Mouse (Mus musculus) layer of hippocampus, postnatal 14 days (tissue): ENCODE data around the gene Shisa5. TPM values are rescaled to one million over a fixed set of nuclear protein-coding genes. Genes with fewer than 3 reads are reported as not detected.

ENCODE experiments used
- DNase-seq, 2 experiments: peaks; one replicate each; pipeline ENCODE4 v3.0.0; 2021 to 2022; ENCODE audit warnings: low spot score in 2 of 2, mixed read lengths in 1 of 2
- total RNA-seq, 2 experiments: library from RNA; stranded (reverse); gene quantifications; 2 replicates each; pipeline ENCODE4 v1.2.3; 2021

The Shisa5 gene
- total RNA-seq, 2 experiments from 2014 or later: 42.5 to 49.9 TPM

DNA sequence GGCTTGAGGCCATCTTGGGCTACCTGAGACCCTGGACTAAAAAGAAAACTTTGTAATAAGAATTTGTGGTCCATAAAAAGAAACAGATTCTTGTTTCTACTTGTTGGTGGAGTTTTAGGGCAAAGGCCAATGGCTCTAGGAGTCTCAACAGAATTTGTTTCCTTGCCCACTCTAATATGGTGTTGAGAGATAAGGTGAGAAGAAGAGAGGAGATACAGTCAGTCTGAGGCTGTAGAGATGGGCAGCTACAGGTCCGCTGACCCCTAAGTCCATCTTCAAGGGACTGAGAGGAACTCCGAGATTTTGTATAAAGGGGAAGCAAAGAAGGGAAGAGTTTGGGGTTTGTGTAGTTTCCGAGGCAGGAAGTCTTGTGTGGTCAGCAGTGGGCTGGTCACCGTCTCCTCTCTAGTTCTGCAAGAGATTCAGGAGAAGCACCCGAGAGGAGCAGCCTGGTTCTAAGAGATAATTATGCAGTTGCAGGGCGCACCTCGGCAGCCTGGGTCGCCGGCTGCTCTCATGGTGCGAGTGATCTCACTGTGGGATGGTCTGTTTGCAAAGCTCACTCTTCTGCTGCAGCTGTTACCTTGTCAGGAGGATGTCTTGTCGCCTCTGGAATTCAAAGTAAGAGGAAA is 21.3 kb upstream of the Shisa5 start:
- no peak for DNase-seq

- no peak for DNase-seq
Observed at GRCm38 (mm10) chr9:109021428-109021827, 16.9 kb upstream of the Shisa5 start.

DNA sequence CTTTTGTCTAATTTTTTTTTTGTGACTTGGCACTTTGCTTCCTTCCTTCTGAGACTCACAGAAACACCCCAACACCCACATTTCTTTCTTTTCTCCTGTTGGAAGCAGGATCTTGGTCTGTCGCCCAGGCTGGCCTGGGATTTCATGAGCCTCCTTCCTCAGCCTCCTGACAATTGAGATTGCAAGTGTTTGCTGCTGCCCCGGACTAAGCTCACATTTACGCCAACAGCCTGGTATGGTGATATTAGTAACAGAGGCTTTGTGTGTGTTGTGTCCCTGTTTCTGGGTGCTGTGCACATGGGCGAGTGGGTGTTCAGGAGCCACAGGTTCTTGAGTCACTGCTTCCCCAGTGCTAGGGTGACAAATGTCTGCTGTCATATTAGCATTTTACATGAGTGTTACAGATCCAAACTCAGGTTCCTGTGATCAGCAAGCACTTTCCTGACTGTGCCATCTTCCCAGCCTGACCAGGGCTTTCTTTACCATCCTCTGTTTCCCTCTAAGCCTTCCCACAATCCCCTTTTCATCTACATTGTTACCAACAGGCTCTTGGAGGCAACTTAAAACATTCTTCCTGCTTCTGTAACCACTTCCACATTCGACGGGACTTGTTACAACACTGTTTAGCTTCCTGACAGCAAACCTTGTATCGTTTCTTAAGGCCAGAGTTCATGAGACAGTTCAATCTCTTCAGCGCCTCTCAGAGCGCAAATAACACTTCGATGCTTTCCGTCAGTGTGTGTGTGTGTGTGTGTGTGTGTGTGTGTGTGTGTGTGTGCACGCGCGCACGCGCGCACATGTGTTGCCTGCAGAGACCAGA is 15.3 kb upstream of the Shisa5 start:
- peak in 1 of 2 experiments; percentile 23 for DNase-seq

DNA sequence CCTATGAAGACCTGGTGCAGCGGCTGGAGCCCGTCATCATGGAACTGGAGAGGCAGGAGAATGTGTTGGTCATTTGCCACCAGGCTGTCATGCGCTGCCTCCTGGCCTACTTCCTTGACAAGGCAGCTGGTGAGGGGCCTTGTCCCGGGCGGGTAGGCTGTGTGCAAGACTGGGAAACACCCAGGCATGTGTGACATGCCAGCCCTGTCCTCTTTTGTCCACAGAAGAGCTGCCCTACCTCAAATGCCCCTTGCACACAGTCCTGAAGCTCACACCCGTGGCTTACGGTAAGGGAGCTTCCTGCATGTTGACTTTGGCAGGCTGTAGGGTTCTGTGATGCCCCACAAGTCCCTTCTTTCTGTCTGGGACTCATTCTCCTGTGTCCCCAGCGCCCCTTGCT is 10.8 kb upstream of the Shisa5 start:
- no peak for DNase-seq

DNA sequence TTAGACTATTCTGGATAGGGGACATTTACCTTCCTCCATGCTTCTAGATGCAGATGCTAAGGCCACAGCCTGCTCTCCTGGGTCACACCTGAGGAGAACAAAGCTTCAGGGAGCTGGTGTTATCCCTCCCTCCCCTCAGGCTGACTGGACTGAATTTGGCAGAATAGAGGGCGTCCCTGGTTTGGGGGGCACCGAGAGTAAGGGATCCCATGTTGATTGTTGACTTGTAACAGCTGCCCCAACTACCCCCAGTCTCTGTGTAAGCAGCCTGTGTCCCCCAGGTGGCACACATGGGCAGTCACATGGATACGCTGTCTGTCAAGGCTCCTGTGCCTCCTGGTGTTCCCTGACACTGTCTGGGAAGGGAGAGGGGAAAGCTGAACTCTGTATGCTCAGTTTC is 9.9 kb upstream of the Shisa5 start:
- no peak for DNase-seq

GRCm38 (mm10) chr9:109028919-109029318 is 9.4 kb upstream of the Shisa5 start:
- no peak for DNase-seq

GRCm38 (mm10) chr9:109030312-109030711 is 8.1 kb upstream of the Shisa5 start:
- DNase-seq: no peak

GRCm38 (mm10) chr9:109031001-109031400 is 7.4 kb upstream of the Shisa5 start:
- DNase-seq: no peak

DNA sequence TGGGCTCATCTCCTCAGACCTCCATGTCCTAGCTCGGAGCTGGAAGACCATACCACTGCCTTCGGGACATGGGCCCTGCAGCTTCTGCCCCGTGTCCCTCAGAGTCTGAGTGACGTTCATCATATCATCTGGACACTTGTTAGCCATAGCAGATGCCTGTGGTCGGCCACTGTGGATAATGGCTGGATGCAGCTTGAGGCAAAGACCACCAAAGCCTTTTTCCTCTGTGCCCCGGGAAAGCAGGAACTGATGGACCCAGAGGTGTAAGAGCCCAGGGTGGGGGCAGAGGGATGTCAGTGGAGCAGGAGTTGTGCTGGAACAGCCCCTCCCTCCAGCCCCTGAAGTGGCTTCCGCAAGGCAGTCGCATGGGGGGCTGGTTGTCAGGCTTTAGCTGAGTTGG is 6.7 kb upstream of the Shisa5 start:
- DNase-seq: no peak

DNA sequence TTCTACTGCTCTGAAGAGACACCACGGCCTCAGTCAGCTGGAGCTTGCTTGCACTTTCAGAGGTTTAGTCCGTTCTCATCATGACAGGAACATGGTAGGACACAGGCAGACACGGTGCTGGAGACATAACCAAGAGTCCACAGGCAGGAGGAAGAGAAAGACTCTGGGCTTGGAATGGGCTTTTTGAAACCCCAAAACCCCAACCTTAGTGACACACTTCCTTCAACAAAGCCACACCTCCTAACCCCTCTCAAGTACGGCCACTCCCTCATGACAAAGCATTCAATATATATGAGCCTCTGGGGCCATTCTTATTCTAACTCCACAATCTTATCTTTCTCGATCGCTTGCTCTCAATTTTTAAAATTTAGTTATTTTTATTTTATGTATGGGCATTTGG is 5.9 kb upstream of the Shisa5 start:
- DNase-seq: no peak

- DNase-seq: no peak
Observed at GRCm38 (mm10) chr9:109038901-109039364, 568 bp downstream of the Shisa5 start.

DNA sequence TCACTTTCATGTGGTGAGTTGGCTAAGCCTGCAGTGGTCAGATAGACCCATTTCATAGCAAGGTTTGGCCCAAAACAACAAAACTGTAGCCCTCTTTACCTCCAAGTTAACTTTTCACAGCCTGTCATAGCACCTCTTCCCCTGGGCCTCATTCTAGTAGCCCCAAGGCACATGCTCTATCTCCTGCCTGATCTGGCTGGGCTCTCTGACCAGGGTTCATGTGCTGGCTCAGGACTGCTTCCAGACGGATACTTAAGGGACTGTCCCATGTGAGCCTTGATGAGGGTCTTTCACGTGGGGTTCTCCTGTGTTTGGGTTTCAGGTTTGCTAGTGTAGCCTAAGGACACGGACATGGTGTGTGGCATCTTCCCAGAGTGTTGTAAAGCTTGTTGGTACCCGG is 1.3 kb downstream of the Shisa5 start:
- DNase-seq: no peak

DNA sequence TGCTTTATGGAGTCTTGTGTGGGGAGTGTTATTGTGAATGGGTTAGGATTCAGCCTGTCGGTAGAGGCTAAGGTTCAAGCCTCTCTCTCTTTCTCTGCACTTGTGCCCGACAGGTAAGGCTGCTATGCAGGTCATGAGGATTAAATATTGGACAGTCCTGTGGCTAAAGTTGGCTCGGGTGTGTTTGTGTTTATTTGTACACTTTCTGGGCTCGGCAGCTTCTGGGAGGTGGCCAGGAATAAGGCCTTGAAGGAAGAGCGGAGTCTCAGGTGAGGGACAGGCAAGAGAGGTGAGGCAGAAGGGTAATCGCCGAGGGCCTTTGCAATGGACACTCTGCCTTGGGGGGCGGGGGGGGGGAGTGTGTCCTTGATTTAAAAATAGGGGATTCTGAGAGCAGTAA is 1.9 kb downstream of the Shisa5 start:
- no peak for DNase-seq

DNA sequence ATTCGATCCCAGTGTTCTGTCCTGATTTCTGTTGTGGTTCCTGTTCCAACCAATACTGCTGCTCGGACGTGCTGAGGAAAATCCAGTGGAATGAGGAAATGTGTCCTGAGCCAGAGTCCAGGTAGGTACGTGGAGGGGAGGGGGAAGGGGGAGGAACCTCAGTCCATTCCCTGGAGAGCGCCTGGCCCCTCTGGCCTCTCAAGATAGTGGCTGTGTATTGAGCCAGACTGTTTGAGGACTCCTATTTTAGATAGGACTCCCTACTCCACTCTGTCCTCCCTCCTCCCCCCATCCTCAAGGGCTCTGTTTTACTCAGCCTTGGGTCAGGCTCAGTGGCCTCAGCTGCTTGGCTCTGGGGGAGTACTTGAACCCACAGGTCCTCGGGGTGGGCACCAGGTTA is 2.5 kb downstream of the Shisa5 start:
- no peak for DNase-seq

GRCm38 (mm10) chr9:109041351-109041750 is 3.0 kb downstream of the Shisa5 start:
- DNase-seq: no peak

GRCm38 (mm10) chr9:109046306-109046705 is 7.9 kb downstream of the Shisa5 start:
- DNase-seq: peak in 1 of 2 experiments; percentile 34

GRCm38 (mm10) chr9:109049316-109049715 is 11.0 kb downstream of the Shisa5 start:
- DNase-seq: no peak

DNA sequence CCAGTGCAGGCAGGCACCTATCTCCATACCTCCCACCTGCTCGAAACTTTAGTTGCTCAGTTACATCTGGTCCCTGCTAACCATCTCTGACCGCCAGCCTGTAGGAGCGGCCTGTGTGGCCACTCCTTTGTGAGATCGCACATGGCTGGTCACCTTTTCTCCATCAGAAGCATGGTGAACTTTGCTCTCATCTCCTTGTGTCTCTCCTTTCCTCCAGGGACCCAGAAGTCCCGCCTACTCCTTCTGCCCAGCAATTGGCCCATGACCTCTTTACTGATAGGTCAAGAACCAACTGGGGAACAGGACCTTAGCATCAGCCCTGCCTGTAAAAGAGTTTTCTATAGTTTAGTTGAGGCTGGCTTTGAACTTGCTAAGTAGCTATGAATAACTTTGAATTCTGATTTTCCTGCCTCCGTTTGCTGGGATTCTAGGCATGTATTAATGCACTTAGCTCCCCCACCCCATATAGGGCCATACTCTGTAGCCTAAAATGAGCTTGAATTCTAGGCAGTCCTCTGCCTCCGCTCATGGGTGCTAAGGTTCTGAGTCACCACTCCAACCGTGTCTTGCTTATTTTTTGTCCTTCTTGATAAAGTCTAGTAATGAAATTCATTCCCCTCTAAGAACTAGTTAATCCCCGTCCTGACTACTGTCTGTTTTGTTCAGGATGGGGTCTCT is 11.8 kb downstream of the Shisa5 start:
- DNase-seq: no peak

GRCm38 (mm10) chr9:109050674-109050997 is 12.3 kb downstream of the Shisa5 start:
- no peak for DNase-seq

DNA sequence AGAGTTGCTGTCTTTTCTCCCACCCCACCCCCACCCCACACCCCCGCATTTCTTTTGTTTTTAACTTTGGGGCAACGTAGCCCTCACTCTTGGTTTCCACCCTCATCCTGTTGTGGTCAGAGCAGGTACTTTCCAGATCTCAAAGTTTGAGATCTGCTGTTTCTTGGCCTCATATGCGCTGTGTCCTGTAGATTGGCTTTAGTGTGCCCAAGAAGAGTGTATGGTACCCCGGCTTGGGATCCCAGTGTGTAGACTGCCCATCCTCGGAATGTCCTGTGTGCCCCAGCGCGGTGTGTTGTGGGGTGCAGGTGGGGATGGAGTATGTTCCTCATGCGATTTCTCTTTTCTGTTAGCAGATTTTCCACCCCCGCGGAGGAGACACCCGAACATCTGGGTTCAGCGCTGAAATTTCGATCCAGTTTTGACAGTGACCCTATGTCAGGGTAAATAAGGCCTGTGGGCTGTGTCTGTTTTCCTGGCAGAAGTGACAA is 12.7 kb downstream of the Shisa5 start:
- no peak for DNase-seq

DNA sequence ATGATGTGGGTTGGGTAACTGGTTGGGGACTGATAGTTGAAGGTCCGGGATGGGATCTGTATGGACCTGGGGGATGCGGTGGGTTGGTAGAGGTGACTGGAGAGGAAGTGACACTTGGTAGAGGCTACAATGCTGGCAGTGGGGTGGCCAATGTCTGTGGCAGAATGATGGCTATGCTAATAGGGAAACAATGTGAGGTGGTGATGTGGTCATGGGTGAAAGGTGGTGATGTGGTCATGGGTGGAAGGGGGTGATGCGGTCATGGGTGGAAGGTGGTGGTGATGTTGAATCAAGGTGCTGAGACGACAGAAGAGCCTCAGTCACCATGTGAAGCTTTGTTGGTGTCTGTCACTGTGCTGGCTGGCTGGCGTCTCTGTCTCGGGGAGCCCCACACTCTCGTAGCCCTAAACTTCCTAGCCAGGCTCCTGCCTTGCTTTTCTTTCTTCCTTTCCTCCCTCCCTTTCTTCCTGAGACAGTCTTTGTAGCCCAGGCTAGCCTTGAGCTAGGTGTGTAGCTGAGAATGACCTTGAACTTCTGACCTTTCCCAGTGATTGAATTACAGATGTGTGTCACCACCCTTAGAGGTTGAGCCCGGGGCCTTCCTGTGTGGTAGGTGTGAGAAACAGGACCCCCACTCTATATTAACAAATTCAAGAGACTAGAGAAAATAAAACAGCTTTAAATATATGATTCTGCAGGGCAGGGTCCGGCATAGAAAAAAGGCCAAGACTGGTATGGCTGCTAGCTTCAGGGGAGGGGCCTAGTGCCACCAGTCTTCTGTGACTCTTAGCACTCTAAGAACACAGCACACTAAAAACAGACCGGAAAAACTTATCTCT is 13.5 kb downstream of the Shisa5 start:
- no peak for DNase-seq
